Mouse (Mus musculus) liver, embryonic 12.5 days (tissue): ENCODE measurements around the gene Lrrc8d. TPM values are rescaled to one million over a fixed set of nuclear protein-coding genes. Genes with fewer than 3 reads are reported as not detected.
A peak's percentile ranks its signal among the peaks of the same experiment; 100 is the strongest.

Experiments
- ATAC-seq: fragments of 200-750 bp; cut with Nextera tagmentation; 2 replicates; pipeline ENCODE4 v1.8.0; 2017; ENCODE audit warnings: moderate number of reproducible peaks, mild to moderate bottlenecking, moderate library complexity
- H3K27ac ChIP-seq: fragments of 300-500 bp; sonication (generic); 2 replicates; pipeline ENCODE4 v1.5.1; 2016; ENCODE audit warnings: mild to moderate bottlenecking
- H3K27me3 ChIP-seq: fragments of 300-500 bp; sonication (generic); replicated peaks from 2 replicates; pipeline ENCODE4 v1.6.1; 2016; ENCODE audit warnings: mild to moderate bottlenecking, moderate library complexity
- H3K36me3 ChIP-seq: fragments of 300-500 bp; sonication (generic); 2 replicates; pipeline ENCODE4 v1.6.1; 2016; ENCODE audit warnings: mild to moderate bottlenecking, moderate library complexity
- H3K4me1 ChIP-seq: fragments of 300-500 bp; sonication (generic); 2 replicates; pipeline ENCODE4 v1.6.1; 2016
- H3K4me2 ChIP-seq: fragments of 300-500 bp; sonication (generic); 2 replicates; pipeline ENCODE4 v1.6.1; 2016; ENCODE audit warnings: mild to moderate bottlenecking, moderate library complexity
- H3K4me3 ChIP-seq: fragments of 300-500 bp; sonication (generic); 2 replicates; pipeline ENCODE4 v1.5.1; 2016; ENCODE audit warnings: mild to moderate bottlenecking, moderate library complexity
- H3K9ac ChIP-seq: fragments of 300-500 bp; sonication (generic); 2 replicates; pipeline ENCODE4 v1.6.1; 2016; ENCODE audit warnings: mild to moderate bottlenecking, moderate library complexity
- H3K9me3 ChIP-seq: fragments of 300-500 bp; sonication (generic); replicated peaks from 2 replicates; pipeline ENCODE4 v1.6.1; 2016; ENCODE audit warnings: mild to moderate bottlenecking, moderate library complexity
- WGBS: fragments of 180-500 bp; shearing (Covaris S2); methylation state at CpG from one replicate; pipeline ENCODE4 v1.1.7; 2016; ENCODE audit not compliant: insufficient replicate concordance; 5-methylcytosine and 5-hydroxymethylcytosine counted together
- polyA plus RNA-seq: library from polyadenylated mRNA; unstranded; fragments of >200 nt; fragmentation: Nextera tagmentation; extraction: Ambion mirVana; gene quantifications from 2 replicates; pipeline ENCODE4 v1.2.1, GENCODE M21; 2016

The Lrrc8d gene
- polyA plus RNA-seq = 14.5 and 15.4 TPM in 2 replicates

DNA sequence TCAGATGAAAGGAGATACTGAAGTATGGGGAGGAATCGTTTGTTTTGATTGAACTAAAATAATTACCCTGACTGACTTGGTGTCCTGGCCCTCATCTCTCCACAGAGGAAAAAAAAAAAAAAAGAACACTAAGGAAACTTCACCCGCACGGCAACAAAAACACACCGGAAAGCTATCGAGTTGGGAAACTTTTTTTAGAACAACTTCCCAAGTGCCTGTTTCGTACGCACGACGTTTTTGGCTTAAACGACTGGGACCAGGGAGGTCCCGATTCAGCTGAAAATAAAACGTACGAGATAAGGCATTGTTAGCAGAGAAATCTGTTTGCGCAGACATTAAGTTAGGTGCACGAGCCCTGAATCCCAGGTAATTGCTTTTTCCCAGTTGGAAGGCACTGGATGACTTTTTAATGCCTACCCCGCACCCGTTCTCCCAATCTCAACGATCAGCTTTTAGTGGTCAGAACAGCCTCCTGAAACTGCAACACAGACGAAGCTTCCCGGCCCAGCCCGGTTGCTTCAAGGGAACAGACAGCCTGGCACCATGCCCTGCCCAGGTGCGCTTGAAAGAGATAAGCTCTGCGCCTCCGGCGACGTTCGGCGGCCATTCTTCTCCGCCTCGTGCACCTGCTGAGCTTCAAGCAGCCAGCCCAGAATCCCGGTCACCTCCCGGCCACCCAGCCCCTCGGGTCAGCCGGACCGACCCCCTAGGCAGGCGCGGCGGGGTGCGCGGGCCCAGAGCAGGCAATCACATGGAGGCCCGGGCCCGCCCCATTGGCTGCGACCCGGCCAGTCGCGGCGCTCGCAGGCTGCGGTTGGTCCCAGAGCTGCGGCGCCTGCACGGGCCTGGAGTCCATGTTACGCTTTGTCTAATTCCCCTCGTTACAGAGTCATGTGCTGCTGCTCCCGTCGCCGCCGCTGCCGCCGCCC, at the start of gene Lrrc8d:
Gene Lrrc8d, plus strand, starts transcription at position 829 of the 929 bp plus-strand sequence.
- Histone ChIP-seq H3K9ac (peak within 1 kb of the TSS; percentile 86), H3K36me3 (no peaks in the 10 kb centered on the region), H3K4me2 (peak within 1 kb of the TSS; percentile 93), H3K4me3 (peak within 1 kb of the TSS; percentile 84), H3K9me3 (no peaks in the 10 kb centered on the region), H3K27ac (peak within 1 kb of the TSS; percentile 83), H3K4me1 (peaks cover 52% of the 10 kb centered on the region), H3K27me3 (peaks cover 21% of the 10 kb centered on the region)
- 3% methylated on average over 60 of the region's 60 CpGs for WGBS
- peak; percentile 78 for ATAC-seq

DNA sequence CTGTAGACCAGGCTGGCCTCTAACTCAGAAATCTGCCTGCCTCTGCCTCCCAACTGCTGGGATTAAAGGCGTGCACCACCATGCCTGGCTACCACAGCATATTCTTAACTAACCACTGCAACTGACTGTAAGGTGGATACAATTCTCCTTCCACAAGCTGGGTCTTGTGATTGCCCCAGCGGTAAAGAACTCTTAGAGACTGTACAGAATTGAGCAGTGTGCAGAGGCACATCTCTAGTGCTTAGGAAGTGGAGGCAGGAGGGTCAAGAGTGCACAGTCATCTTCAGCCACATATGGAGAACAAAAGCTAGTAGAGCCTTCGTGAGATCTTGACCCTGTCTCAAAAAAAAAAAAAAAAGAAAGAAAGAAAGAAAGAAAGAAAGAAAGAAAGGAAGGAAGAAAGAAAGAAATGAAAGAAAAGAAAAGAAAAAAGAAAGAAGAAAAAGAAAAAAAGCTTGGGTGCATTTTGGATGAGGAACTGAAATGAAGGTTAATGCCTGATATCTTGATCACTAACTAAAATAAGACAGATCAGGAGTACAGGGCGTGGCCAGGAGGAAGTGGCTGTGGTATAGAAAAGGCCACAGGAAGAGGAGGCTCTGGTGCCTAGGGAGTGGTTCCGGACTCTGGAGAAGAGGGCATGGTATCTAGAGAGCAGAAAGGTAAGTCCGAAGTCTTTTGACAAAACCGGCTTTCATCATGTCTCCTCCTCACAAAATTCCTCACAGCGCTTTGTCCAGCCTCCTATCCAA, 48.9 kb upstream of the Lrrc8d start:
- no peak for ATAC-seq

DNA sequence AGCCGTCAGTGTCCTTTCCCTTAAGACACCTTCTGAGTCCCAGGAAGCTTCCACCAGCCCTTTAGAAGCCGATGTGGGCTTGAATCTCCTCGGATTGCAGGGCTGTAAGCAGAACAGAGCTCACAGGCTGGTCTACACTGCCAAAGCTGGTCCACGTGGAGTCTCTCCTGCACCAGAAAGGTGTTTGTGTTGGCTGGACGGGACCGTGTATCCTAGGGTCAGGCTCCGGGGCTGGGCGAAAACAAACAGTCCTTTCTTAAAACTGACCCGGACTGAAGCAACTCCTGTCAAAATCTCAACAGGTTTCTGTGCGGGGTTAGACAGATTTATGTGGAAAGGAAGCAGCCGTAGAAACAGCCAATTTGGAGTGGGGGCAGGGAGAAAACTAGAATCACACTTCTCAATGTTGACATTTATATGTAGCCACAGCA, 48.2 kb upstream of the Lrrc8d start:
- Histone ChIP-seq H3K27ac (no peak overlapping the region), H3K36me3 (no peaks in the 10 kb centered on the region), H3K9ac (peak overlapping the region; percentile 47), H3K27me3 (no peaks in the 10 kb centered on the region), H3K4me3 (peak overlapping the region; percentile 31), H3K9me3 (no peaks in the 10 kb centered on the region), H3K4me2 (peak overlapping the region; percentile 55), H3K4me1 (peaks cover 28% of the 10 kb centered on the region)
- WGBS = 29% methylated on average over 11 of the region's 11 CpGs
- no peak for ATAC-seq

More for the DNA sequence above, 48.9 kb upstream of the Lrrc8d start:
- H3K36me3 ChIP-seq = no peaks in the 10 kb centered on the region
- H3K27ac ChIP-seq = 0 out of 2 replicates have a peak overlapping the region, but pooled peaks have one; percentile 18
- peak overlapping the region; percentile 55 for H3K4me2 ChIP-seq
- peaks cover 28% of the 10 kb centered on the region for H3K4me1 ChIP-seq
- H3K9ac ChIP-seq = peak overlapping the region; percentile 47
- no peaks in the 10 kb centered on the region for H3K27me3 ChIP-seq
- peak overlapping the region; percentile 31 for H3K4me3 ChIP-seq
- H3K9me3 ChIP-seq = no peaks in the 10 kb centered on the region
- 30% methylated on average over 8 of the region's 8 CpGs for WGBS

DNA sequence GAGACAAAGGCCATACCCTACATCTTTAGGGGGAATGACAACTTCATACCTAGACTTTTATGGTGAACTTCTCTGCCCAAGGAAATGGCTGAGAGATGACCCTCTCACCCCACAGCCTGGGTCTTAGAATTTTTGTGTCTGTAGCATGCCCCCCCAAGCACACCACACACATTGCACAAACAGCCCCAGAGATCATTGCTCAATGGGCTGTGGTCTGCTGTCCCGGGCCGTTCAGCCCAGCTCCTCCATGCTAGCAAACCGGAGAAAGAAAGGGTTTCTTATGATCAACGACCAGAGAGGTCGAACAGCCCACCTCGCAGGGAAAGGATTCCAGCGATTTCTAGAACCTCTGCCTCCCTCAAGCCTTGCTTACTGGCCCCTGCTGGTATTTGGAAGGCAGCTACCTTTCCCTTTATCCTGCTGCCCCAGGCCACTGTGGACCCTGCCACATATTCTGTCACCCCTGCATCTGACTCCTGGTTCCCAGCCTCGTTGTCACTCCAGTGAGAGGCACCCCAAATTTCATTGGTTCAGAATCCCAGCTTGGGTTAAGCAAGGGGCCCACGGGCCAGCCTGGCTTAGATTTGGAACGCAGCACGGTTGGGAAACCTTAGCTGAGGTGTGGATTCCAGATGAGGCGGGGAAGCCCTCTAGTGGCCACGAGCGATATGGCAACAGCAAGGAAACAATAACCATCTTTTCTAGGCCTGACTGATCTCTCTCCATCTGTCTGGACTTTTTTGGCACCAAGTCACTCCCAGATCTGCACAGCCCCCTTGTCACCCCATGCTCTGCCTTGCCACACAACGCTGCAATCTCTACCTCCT, 45.3 kb upstream of the Lrrc8d start:
- ATAC-seq = peak; percentile 60
- H3K27ac ChIP-seq = no peak overlapping the region
- H3K36me3 ChIP-seq = no peaks in the 10 kb centered on the region
- no peak overlapping the region for H3K9ac ChIP-seq
- no peaks in the 10 kb centered on the region for H3K9me3 ChIP-seq
- no peaks in the 10 kb centered on the region for H3K27me3 ChIP-seq
- peak overlapping the region; percentile 22 for H3K4me2 ChIP-seq
- 23% methylated on average over 15 of the region's 15 CpGs for WGBS
- no peak overlapping the region for H3K4me3 ChIP-seq
- H3K4me1 ChIP-seq = peaks cover 16% of the 10 kb centered on the region

DNA sequence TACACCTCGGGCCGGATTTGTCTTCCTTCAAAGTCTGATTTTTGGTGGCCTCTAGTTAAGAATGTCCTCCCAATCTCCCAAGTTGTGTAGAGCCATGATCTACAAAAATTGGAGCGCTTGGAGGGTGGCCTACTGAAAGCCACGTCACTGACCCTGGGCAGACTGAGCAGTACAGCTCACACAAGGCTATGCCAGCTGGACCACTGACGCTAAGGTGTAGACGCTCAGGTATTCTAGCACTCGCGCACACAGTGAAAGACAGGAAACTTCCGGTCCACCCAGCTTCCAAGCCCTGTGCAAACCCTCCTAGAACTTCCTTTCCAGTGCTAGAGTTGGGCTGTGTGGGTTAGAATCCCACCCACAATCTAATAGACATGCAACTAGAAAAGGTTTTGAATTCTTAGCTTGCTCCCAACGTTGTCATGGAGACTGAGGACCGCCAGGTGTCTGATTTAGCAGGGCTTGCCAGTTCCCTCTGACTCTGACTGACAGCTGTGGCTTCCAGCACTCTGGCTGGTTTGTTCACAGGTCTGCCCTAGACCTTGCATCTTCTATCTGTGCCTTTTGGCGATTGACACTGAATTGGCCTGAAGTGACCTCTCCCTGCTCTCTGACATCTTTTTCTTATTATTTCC, 44.6 kb upstream of the Lrrc8d start:
- no peaks in the 10 kb centered on the region for H3K36me3 ChIP-seq
- H3K27ac ChIP-seq = no peak overlapping the region
- no peaks in the 10 kb centered on the region for H3K27me3 ChIP-seq
- no peak for ATAC-seq
- WGBS = 65% methylated on average over 12 of the region's 12 CpGs
- H3K9ac ChIP-seq = no peak overlapping the region
- no peak overlapping the region for H3K4me2 ChIP-seq
- H3K9me3 ChIP-seq = no peaks in the 10 kb centered on the region
- no peak overlapping the region for H3K4me3 ChIP-seq
- H3K4me1 ChIP-seq = peaks cover 14% of the 10 kb centered on the region

DNA sequence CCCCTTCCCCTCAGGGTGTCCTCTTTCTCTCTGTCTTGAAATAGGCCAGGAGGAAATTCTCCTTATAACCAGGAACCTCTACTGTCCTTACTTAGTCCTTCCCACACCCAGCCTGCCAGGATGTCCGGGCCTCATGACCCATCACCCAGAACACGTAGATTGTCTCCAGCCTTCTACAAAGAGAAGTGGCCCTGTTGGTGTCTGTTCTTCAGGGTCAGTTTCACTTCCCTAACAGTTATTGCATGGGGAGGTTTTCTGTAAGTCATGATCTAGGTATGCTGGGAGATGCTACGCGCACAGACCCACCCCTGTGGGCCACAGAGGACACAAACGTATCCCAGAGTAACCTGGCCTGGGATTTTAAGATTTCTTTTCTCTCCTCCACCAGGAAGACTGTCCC, 37.9 kb upstream of the Lrrc8d start:
- H3K4me1 ChIP-seq = no peaks in the 10 kb centered on the region
- H3K4me3 ChIP-seq = no peak overlapping the region
- ATAC-seq = no peak
- no peak overlapping the region for H3K4me2 ChIP-seq
- no peak overlapping the region for H3K9ac ChIP-seq
- 65% methylated on average over 5 of the region's 5 CpGs for WGBS
- H3K9me3 ChIP-seq = no peaks in the 10 kb centered on the region
- H3K27ac ChIP-seq = no peak overlapping the region
- no peaks in the 10 kb centered on the region for H3K36me3 ChIP-seq
- no peaks in the 10 kb centered on the region for H3K27me3 ChIP-seq

DNA sequence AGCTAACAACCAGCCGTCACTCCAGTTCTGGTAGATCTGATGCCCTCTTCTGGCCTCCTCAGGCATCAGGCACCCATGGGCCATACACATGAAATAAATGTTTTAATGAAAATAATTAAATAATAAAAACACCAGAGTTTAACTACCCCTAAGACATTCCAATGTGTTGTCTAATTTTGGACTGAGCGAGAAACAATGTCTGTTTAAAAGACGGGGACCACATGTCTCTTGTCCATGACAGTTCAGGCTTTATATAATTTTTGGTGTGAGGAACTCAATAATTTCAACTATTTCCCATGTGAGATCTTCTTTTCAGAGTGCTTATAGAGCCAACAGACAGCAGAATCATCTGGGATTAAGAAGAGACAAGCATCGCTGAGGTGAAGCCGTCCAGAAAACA, 32.8 kb upstream of the Lrrc8d start:
- H3K9me3 ChIP-seq = no peaks in the 10 kb centered on the region
- no peaks in the 10 kb centered on the region for H3K36me3 ChIP-seq
- no peak overlapping the region for H3K4me2 ChIP-seq
- H3K4me1 ChIP-seq = no peaks in the 10 kb centered on the region
- WGBS = 83% methylated on average over 5 of the region's 5 CpGs
- H3K9ac ChIP-seq = no peak overlapping the region
- no peak for ATAC-seq
- peaks cover 8% of the 10 kb centered on the region; the same call in 1 of the 2 replicates for H3K27me3 ChIP-seq
- no peak overlapping the region for H3K4me3 ChIP-seq
- H3K27ac ChIP-seq = no peak overlapping the region

DNA sequence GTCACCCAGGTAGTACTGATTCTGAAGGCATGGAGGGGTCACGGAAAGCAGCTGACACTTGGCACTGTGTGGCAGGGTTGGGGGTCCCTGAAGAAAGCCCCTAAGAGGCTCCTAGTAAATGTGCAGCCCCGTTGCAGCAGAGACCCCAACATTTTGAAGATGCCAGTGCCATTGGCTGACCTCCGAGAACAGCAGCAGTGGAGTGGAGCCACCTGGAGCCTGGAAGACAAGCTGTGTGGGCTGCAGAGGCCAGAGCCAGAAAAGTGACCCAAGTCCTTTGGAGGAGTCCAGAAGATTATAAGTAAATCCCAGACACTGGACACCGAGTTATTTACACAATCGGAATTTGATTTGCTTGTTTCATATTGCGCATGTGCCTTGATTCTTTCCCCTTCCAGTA, 32.4 kb upstream of the Lrrc8d start:
- H3K36me3 ChIP-seq = no peaks in the 10 kb centered on the region

DNA sequence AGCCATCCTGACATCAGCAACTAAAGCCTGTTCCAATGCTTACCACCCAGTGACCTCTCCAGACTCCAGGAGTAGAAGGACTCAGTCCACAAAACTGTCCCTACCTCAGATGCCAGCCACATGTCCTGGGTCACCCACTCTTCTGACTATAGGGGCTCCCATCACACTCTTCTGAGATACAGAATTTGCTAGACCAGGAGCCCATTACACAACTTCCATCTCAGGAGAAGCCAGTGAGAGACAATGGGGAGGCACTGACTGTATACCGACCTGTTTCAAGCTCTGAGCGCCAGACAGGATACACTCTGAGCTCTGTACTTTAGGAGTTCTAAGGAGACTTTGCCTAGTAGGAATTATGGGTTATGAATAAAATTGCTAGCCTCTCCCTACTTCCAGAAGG, 30.7 kb upstream of the Lrrc8d start:
- Histone ChIP-seq H3K9ac (no peak overlapping the region), H3K4me3 (no peak overlapping the region), H3K27ac (no peak overlapping the region), H3K36me3 (no peaks in the 10 kb centered on the region), H3K4me1 (no peaks in the 10 kb centered on the region), H3K27me3 (peaks cover 8% of the 10 kb centered on the region; the same call in 1 of the 2 replicates), H3K9me3 (no peaks in the 10 kb centered on the region), H3K4me2 (no peak overlapping the region)
- ATAC-seq = no peak
- WGBS = 56% methylated on average over 2 of the region's 2 CpGs

More for the DNA sequence above, 32.4 kb upstream of the Lrrc8d start:
- H3K4me3 ChIP-seq = no peak overlapping the region
- H3K9ac ChIP-seq = no peak overlapping the region
- no peaks in the 10 kb centered on the region for H3K4me1 ChIP-seq
- no peak overlapping the region for H3K4me2 ChIP-seq
- H3K27me3 ChIP-seq = peaks cover 8% of the 10 kb centered on the region; the same call in 1 of the 2 replicates
- no peaks in the 10 kb centered on the region for H3K9me3 ChIP-seq
- 77% methylated on average over 6 of the region's 6 CpGs for WGBS
- no peak overlapping the region for H3K27ac ChIP-seq
- no peak for ATAC-seq

DNA sequence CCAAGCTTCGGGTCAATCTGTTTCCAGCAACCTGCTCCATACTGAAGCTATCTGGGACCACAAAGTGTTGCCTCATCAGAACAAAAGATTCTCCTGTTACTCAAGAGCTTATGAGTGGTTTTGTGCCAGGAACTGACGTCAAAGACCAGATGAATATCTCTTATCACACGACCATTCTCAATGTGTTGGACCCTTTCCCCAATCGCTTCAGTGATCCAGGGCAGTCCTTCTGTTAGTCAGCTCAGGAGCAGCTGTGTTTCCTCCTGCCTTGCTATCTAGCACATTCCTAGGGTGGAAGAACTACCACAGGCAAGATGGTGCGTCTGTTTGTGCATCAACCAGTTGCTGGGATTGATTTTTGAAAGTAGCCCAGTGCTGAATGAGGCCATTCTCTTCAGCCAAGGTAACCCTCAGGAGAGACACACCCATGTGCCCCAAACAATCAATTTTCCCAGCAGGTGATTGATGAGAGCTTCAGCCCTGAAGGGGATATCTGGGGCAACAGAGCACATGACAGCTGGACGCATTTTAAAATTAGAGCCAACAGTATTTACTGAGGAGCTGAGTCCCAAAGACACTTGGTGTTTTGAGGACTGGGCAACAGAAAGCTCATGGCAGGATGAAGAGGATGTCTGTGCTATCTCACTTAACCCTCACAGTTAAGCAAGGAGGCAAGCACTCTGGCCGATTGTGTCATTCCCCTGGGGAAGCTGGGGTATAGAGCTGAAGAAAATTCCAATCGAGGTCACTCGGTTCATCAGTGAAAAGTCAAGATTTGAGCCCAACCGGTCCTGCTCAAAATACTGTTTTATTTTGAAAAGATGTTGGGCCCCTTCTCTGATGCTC, 30.0 kb upstream of the Lrrc8d start:
- no peak overlapping the region for H3K4me2 ChIP-seq
- no peaks in the 10 kb centered on the region for H3K4me1 ChIP-seq
- no peaks in the 10 kb centered on the region for H3K9me3 ChIP-seq
- 49% methylated on average over 10 of the region's 10 CpGs for WGBS
- peaks cover 8% of the 10 kb centered on the region; the same call in 1 of the 2 replicates for H3K27me3 ChIP-seq
- H3K27ac ChIP-seq = no peak overlapping the region
- no peak for ATAC-seq
- no peaks in the 10 kb centered on the region for H3K36me3 ChIP-seq
- no peak overlapping the region for H3K9ac ChIP-seq
- H3K4me3 ChIP-seq = no peak overlapping the region
